Mouse (Mus musculus): ENCODE results near the gene Hspb6.

Gene Hspb6

GRCm38 (mm10) chr7:30587842-30588667, 36.1 kb downstream of the Hspb6 start:
- peak; percentile 53 for DNase-seq

DNA sequence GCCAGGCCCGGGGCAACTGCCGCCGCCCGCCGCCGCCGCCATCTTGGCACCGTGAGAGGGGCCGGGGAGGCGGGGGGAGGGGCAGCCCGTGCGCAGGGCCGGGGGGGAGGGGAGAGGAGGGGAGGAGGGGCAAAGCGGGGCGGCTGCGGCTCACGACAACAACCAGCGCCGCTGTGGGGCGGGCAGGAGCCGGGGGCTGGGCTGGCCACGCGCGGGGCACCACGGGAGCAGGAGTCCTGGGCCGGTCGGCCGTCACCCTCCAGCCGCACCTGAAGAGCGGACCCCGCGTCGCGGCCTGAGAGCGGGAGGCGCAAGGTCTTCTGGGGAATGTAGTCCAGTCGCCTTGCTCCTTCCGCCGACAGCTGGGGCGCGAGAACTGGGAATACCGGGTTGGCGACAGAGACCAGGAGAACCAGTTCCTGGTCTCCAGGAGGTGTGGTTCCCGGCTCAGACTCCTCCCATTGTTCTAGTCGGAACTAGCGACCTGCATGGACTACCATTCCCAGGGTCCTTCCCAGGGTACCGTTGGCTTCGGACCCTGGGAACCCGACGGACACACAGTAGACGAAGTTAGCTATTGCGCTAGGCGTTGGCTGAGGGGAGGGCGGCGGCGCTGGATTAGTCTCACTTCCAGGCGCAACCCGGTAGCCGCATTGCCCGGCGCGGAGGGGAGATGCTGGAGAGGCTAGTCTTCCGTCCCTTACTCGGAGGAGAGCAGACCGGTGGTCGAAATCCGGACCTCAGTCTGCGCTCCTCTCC, 36.9 kb downstream of the Hspb6 start, which contains the start of gene Kmt2b:
Kmt2b (minus strand) TSS at position 51 of the 759 bp plus-strand sequence.
- DNase-seq, result peak; percentile 99

GRCm38 (mm10) chr7:30589435-30590301, 37.7 kb downstream of the Hspb6 start:
- DNase-seq, result peak; percentile 93

GRCm38 (mm10) chr7:30590927-30591604, 39.1 kb downstream of the Hspb6 start:
- DNase-seq, result no peak

- no peak for DNase-seq
Observed at GRCm38 (mm10) chr7:30591605-30591951, 39.6 kb downstream of the Hspb6 start.

DNA sequence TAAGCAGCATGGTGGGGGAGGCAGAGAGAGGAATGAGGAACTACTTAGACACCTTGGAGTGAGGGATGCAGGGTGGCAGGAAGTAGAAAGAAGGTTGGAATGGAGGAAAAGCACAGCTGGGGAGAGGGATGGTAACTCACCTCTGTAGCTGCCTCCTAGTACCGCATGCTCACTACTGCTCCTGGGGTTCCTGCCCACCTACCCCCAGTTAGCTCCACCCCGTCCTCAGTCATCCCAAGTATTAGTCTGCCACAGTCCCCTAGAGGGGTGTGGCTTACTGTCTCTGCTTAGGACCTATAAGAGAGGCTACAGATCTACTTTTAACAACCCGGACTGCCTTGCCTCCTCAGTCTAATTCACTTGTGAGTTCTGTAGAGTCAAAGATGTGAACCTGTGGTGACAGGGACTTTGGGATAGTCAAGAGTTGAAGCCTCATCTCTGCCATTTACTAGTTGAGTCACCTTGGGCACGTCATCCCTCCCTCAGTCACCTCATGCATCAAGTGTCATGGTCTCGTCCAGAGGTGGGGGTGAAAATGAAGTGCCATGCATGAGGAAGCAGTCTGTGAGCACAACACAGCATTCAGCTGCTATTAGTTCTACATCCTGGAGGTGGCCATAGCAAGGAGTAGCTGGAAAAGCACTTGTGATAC, 40.9 kb downstream of the Hspb6 start:
- no peak for DNase-seq

- no peak for DNase-seq
Observed at GRCm38 (mm10) chr7:30593579-30594509, 41.9 kb downstream of the Hspb6 start.

- no peak for DNase-seq
Observed at GRCm38 (mm10) chr7:30594510-30595024, 42.6 kb downstream of the Hspb6 start.

GRCm38 (mm10) chr7:30596093-30596492, 44.1 kb downstream of the Hspb6 start:
- no peak for DNase-seq

- peak; percentile 43 for DNase-seq
Observed at GRCm38 (mm10) chr7:30596811-30597210, 44.8 kb downstream of the Hspb6 start.

- DNase-seq, result no peak
Observed at GRCm38 (mm10) chr7:30598786-30599185, 46.8 kb downstream of the Hspb6 start, which contains the start of gene Zbtb32. TSS of gene Zbtb32 (minus strand) at chr7:30598909.

DNA sequence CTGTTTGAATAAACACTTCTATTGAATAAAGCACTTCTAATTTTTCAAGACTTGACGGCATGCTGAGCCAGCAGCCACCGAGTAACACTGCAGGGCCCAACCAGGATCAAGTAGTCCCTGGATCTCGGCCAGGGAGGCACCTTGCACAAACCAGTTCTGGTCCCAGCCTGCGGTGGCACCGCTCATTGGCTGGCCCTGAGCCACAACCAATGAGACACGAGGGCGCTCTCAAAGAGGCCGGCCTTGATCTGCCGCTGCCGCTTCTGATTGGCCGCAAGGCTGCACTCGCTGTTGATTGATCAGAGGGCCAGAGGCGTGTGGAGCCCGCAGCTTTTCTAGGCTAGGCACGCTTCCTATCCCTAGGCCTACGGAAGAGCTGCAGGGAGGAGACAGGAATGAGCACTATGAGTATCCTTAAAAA, 48.0 kb downstream of the Hspb6 start:
- DNase-seq, result peak; percentile 94

DNA sequence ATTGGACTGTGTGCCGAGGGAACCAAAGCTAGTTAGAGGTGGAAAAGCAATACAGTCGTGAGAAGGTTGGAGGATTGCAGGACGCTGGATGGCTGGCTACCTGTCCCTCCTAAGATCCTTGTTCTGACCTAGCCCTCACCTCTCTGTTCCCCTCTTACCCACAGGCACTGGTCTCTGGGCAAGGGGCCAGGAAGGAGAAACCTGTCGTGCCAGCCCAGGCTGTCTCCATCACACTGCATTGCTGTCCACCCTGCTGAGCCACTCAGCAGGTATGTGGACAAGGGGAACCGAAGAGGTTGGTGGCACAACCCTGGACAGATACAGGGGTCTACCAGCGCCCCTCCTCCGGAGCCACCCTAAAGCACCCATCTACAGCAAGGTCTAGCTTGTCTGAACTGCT, 48.7 kb downstream of the Hspb6 start:
- DNase-seq, result peak; percentile 68

- peak; percentile 80 for DNase-seq
Observed at GRCm38 (mm10) chr7:30602583-30602982, 50.6 kb downstream of the Hspb6 start.

DNA sequence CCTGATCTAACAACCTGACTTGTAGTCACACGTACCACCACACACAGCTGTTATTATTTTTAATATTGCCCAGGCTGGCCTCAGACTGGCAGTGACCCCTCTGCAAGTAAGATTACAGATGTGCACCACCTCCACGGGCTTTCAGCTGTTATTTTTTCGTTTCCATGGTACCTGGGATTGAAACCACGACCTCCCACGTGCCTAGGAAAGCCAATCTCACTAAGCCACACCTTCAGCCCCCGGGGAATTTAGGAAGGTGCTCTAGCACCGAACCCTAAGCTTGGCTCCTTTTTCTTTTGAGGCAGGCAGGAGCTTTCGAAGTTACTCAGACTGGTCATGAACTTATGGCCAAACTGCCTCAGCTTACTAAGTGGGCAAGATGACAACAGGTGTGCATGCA, 52.4 kb downstream of the Hspb6 start:
- no peak for DNase-seq

GRCm38 (mm10) chr7:30604944-30605343, 53.0 kb downstream of the Hspb6 start:
- no peak for DNase-seq

Measured in lung, postnatal 10 days (tissue).